Mouse (Mus musculus): Measurements from ENCODE around the gene Rab19. TPM values are rescaled to one million over a fixed set of nuclear protein-coding genes. Genes with fewer than 3 reads are reported as not detected.

Gene Rab19
- polyA plus RNA-seq, 1 experiment: 0.26 TPM

DNA sequence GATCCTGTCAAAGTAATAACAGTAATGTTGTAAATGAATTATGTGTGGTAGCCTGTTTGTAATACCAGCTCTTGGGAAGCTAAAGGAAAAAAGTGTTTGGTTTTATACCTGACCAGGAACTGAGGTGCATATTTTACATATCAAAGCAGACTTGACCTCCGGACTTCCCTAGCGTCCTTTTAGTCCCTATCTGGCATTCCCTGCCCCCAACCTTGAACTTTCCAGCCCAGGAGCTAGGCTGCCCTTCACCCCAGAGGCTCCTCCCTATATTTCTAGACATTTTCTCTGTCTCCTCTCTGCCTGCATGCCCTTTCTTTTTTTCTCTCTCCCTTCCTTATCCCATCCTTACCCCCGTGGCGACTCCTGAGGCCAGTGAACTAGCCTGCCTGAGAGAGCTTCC is 39.9 kb downstream of the Rab19 start:
- H3K4me1 ChIP-seq (ENCODE audit: control insufficient read depth, insufficient read depth, low read length): no peaks in the 10 kb centered on the region
- H3K36me3 ChIP-seq (ENCODE audit: control insufficient read depth, insufficient read depth, low read length): no peaks in the 10 kb centered on the region
- TF ChIP-seq CTCF (IDR thresholded peaks at IDR 0.05; ENCODE audit: control insufficient read depth, insufficient read depth, insufficient replicate concordance, low read depth, low read length): no peak
- peak overlapping the region; percentile 90 for H3K4me3 ChIP-seq (ENCODE audit: control insufficient read depth, low read depth, low read length)
- H3K27ac ChIP-seq (ENCODE audit: control insufficient read depth, insufficient read depth, low read depth, low read length): no peak overlapping the region
- no peaks in the 10 kb centered on the region for H3K27me3 ChIP-seq (ENCODE audit: control insufficient read depth, insufficient read depth, low read length)

DNA sequence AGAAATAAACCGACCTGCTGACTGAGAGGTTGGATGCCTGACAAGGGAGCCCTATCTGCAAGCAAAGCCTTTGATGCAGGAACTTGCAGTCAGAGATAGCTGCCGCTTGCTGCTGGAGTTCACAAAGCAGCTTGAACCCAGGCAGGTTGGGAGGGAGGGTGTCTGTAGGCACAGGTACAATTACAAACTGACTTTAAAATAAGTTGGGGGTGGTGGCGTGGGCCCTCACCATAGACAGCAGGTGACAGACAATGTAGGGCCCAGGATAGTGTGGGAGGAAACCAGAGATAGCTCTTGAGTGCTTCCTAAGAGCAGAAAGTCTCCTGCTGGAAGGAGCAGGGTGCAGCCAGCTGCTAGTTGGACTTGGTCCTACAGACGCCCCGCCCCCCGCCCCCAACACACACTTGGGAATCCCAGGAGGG is 42.2 kb downstream of the Rab19 start:
- H3K27ac ChIP-seq (ENCODE audit: control insufficient read depth, insufficient read depth, low read depth, low read length): no peak overlapping the region
- no peak for TF ChIP-seq CTCF (IDR thresholded peaks at IDR 0.05; ENCODE audit: control insufficient read depth, insufficient read depth, insufficient replicate concordance, low read depth, low read length)
- no peak for TF ChIP-seq POLR2A (IDR thresholded peaks at IDR 0.05; ENCODE audit: control insufficient read depth, low read depth, low read length)
- H3K4me3 ChIP-seq (ENCODE audit: control insufficient read depth, low read depth, low read length): no peak overlapping the region

DNA sequence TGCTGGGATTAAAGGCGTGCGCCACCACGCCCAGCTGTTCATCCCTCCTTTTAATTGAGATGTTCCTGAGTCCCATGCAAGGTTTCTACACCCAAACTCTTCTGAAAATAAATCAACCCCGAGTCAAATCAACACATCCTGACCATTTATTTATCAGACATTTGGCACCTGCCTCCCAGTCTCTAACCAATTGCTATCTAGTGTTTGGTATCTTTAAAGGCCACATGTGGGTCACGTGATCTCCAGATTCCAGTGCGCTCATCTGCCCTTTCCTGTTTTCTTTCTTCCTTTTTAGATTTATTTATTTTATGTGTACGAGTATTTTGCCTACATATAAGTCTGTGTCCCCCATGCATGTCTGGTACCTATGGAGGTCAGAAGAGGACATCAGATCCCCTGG is 42.7 kb downstream of the Rab19 start:
- H3K36me3 ChIP-seq (ENCODE audit: control insufficient read depth, insufficient read depth, low read length): no peaks in the 10 kb centered on the region
- H3K27ac ChIP-seq (ENCODE audit: control insufficient read depth, insufficient read depth, low read depth, low read length): no peak overlapping the region
- no peaks in the 10 kb centered on the region for H3K4me1 ChIP-seq (ENCODE audit: control insufficient read depth, insufficient read depth, low read length)
- no peak for TF ChIP-seq POLR2A (IDR thresholded peaks at IDR 0.05; ENCODE audit: control insufficient read depth, low read depth, low read length)
- TF ChIP-seq CTCF (IDR thresholded peaks at IDR 0.05; ENCODE audit: control insufficient read depth, insufficient read depth, insufficient replicate concordance, low read depth, low read length): no peak
- H3K4me3 ChIP-seq (ENCODE audit: control insufficient read depth, low read depth, low read length): no peak overlapping the region
- H3K27me3 ChIP-seq (ENCODE audit: control insufficient read depth, insufficient read depth, low read length): no peaks in the 10 kb centered on the region

More for the DNA sequence above, 42.2 kb downstream of the Rab19 start:
- H3K36me3 ChIP-seq (ENCODE audit: control insufficient read depth, insufficient read depth, low read length): no peaks in the 10 kb centered on the region
- H3K27me3 ChIP-seq (ENCODE audit: control insufficient read depth, insufficient read depth, low read length): no peaks in the 10 kb centered on the region
- H3K4me1 ChIP-seq (ENCODE audit: control insufficient read depth, insufficient read depth, low read length): no peaks in the 10 kb centered on the region

DNA sequence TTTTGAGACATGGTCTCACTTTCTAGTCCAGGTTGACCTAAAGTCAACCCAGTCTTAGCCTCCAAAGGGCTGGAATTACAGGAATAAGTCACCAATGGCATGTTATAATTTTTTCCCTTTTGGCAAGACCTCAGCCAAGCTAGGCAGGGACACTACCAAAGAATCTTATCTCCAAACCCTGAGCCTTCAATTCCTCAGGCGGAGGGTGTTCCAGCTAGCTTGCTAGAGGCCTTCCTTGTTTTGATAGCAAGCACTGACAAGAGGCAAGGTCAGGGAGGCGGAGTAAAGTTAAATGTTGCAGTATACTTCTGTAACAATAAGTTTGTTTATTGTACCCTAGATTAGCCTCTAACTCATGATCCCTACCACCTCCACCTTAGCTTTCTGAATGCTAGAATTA is 44.2 kb downstream of the Rab19 start:
- Histone ChIP-seq H3K27ac (ENCODE audit: control insufficient read depth, insufficient read depth, low read depth, low read length) (no peak overlapping the region), H3K27me3 (ENCODE audit: control insufficient read depth, insufficient read depth, low read length) (no peaks in the 10 kb centered on the region), H3K4me1 (ENCODE audit: control insufficient read depth, insufficient read depth, low read length) (no peaks in the 10 kb centered on the region), H3K36me3 (ENCODE audit: control insufficient read depth, insufficient read depth, low read length) (no peaks in the 10 kb centered on the region), H3K4me3 (ENCODE audit: control insufficient read depth, low read depth, low read length) (no peak overlapping the region)
- TF ChIP-seq POLR2A (IDR thresholded peaks at IDR 0.05; ENCODE audit: control insufficient read depth, low read depth, low read length) (no peak), CTCF (IDR thresholded peaks at IDR 0.05; ENCODE audit: control insufficient read depth, insufficient read depth, insufficient replicate concordance, low read depth, low read length) (no peak)

DNA sequence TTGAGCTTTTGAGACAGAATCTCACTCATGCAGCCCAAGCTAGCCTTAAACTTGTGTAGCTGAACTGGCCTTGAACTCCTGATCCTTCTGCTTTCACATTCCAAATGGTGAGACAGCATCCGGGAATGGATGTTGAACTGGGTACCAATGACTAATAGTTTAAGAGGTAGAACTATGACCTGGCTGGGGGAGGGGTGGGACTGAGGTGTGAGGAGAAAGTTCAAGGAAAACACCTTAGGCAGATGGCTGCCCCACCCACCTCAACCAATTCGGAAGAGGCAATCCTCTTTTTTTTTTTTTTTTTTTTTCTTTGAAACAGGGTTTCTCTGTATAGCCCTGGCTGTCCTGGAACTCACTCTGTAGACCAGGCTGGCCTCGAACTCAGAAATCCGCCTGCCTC is 45.8 kb downstream of the Rab19 start:
- Histone ChIP-seq H3K36me3 (ENCODE audit: control insufficient read depth, insufficient read depth, low read length) (no peaks in the 10 kb centered on the region), H3K4me1 (ENCODE audit: control insufficient read depth, insufficient read depth, low read length) (no peaks in the 10 kb centered on the region), H3K27me3 (ENCODE audit: control insufficient read depth, insufficient read depth, low read length) (no peaks in the 10 kb centered on the region), H3K27ac (ENCODE audit: control insufficient read depth, insufficient read depth, low read depth, low read length) (no peak overlapping the region), H3K4me3 (ENCODE audit: control insufficient read depth, low read depth, low read length) (no peak overlapping the region)
- TF ChIP-seq POLR2A (IDR thresholded peaks at IDR 0.05; ENCODE audit: control insufficient read depth, low read depth, low read length): no peak
- no peak for TF ChIP-seq CTCF (IDR thresholded peaks at IDR 0.05; ENCODE audit: control insufficient read depth, insufficient read depth, insufficient replicate concordance, low read depth, low read length)

DNA sequence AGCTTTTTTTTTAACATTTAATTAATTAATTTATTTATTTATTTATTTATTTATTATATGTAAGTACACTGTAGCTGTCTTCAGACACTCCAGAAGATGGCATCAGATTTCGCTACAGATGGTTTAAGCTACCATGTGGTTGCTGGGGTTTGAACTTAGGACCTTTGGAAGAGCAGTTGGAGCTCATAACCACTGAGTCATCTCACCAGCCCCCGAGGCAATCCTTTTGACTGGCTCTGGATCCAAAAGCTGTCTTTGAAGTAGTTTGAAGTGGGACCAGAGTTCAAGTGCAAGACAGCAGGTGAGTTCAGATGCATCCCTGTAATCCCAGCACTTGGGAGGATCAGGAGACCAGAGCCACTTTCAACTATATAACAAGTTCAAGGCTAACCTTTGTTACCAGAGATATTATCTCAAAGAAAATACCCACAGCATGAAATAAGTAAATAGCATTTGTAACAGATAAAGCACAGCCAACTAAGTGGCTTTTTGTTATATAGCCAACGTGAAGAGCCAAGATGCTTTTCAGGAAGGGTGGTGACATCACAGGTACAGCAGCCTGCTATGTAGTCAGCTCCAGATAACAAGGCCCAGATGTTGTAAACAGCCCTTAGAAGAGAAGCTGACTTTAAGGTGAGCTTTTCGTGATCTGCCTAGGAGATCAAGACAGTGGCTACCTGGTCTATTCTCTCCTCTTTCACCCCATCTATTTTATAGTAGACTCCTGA is 46.5 kb downstream of the Rab19 start:
- no peak overlapping the region for H3K4me3 ChIP-seq (ENCODE audit: control insufficient read depth, low read depth, low read length)
- no peak overlapping the region for H3K27ac ChIP-seq (ENCODE audit: control insufficient read depth, insufficient read depth, low read depth, low read length)
- H3K36me3 ChIP-seq (ENCODE audit: control insufficient read depth, insufficient read depth, low read length): no peaks in the 10 kb centered on the region
- TF ChIP-seq POLR2A (IDR thresholded peaks at IDR 0.05; ENCODE audit: control insufficient read depth, low read depth, low read length) (no peak), CTCF (IDR thresholded peaks at IDR 0.05; ENCODE audit: control insufficient read depth, insufficient read depth, insufficient replicate concordance, low read depth, low read length) (no peak)
- no peaks in the 10 kb centered on the region for H3K4me1 ChIP-seq (ENCODE audit: control insufficient read depth, insufficient read depth, low read length)
- H3K27me3 ChIP-seq (ENCODE audit: control insufficient read depth, insufficient read depth, low read length): no peaks in the 10 kb centered on the region

DNA sequence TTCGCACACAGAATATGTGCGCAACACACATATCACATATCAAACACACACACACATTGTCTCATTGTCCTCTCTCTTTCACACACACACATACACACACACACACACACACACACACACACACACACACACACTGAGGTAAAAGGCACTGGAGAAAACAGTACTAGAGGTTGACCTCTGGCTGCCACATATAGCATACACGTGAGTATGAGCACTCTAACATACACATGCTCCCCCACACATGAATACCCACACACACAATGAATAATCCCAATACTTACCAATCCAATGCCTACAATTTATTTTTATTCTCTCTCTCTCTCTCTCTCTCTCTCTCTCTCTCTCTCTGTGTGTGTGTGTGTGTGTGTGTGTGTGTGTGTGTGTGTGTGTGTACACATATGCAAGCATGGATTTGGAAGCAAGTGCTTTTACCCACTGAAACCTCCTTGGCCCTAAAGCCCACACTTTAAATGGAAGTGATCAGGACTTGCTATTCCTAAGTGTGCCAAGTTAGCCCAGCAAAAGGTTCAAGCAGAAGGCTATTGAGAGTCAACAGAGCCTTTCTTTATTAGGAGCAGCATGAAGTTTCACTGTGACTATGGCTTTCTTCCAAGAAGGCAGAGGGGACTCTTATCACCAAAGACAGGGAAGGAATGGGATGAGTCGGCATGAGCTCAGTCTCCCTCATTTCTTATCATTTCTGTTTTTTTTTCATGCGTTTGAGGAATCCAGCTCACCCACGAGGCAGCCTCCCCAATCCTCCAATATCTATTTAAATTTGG is 48.2 kb downstream of the Rab19 start:
- Histone ChIP-seq H3K36me3 (ENCODE audit: control insufficient read depth, insufficient read depth, low read length) (no peaks in the 10 kb centered on the region), H3K4me1 (ENCODE audit: control insufficient read depth, insufficient read depth, low read length) (no peaks in the 10 kb centered on the region), H3K27me3 (ENCODE audit: control insufficient read depth, insufficient read depth, low read length) (no peaks in the 10 kb centered on the region), H3K27ac (ENCODE audit: control insufficient read depth, insufficient read depth, low read depth, low read length) (no peak overlapping the region), H3K4me3 (ENCODE audit: control insufficient read depth, low read depth, low read length) (no peak overlapping the region)
- no peak for TF ChIP-seq POLR2A (IDR thresholded peaks at IDR 0.05; ENCODE audit: control insufficient read depth, low read depth, low read length)
- no peak for TF ChIP-seq CTCF (IDR thresholded peaks at IDR 0.05; ENCODE audit: control insufficient read depth, insufficient read depth, insufficient replicate concordance, low read depth, low read length)
